Mouse (Mus musculus): ENCODE measurements around the gene Gm28510. TPM values are rescaled to one million over a fixed set of nuclear protein-coding genes. Genes with fewer than 3 reads are reported as not detected.
"Not testable (repeated sequence)": the region's sequence is repeated elsewhere in the genome, so short reads cannot be mapped to it uniquely, and the experiment has no call there.

The Gm28510 gene
- polyA plus RNA-seq (2015; fragmentation: Nextera tagmentation; extraction: Ambion mirVana), result not detected in 2 replicates

GRCm38 (mm10) chrY:10412437-10412836 is at the start of gene Gm28510:
Gene Gm28510, plus strand, starts transcription at chrY:10412737.
- H3K4me2 ChIP-seq (replicated peaks; ENCODE audit: low read depth, low read length); H3K27ac ChIP-seq (ENCODE audit: low read length); H3K9ac ChIP-seq (replicated peaks; ENCODE audit: low read length); H3K27me3 ChIP-seq (ENCODE audit: insufficient read depth, low read length); H3K36me3 ChIP-seq (ENCODE audit: insufficient read depth, low read length); H3K4me1 ChIP-seq (ENCODE audit: insufficient read depth, low read length); H3K9me3 ChIP-seq (ENCODE audit: low read length); ATAC-seq (ENCODE audit: low FRiP score, low TSS enrichment); H3K4me3 ChIP-seq (ENCODE audit: low read length): not testable (repeated sequence)
- no CpG with 5 or more reads among the region's 6 CpGs for WGBS

Other genes with a start within 250 kb of the Gm28510 start
- not detected in 2 replicates for gene Gm20834, start 88.1 kb upstream of the Gm28510 start, polyA plus RNA-seq (2015; fragmentation: Nextera tagmentation; extraction: Ambion mirVana)
- gene Gm20737, start 123.3 kb downstream of the Gm28510 start, polyA plus RNA-seq (2015; fragmentation: Nextera tagmentation; extraction: Ambion mirVana), result not detected in 2 replicates
- gene Gm21775, start 140.7 kb downstream of the Gm28510 start, polyA plus RNA-seq (2015; fragmentation: Nextera tagmentation; extraction: Ambion mirVana), result not detected in 2 replicates
- gene Gm21900, start 203.6 kb downstream of the Gm28510 start, polyA plus RNA-seq (2015; fragmentation: Nextera tagmentation; extraction: Ambion mirVana), result not detected in 2 replicates